Mouse (Mus musculus) liver, embryonic 14.5 days (tissue): Measurements from ENCODE around the gene Gdf5. TPM values are rescaled to one million over a fixed set of nuclear protein-coding genes. Genes with fewer than 3 reads are reported as not detected.

Experiments used
- ATAC-seq: fragments of 200-750 bp; cut with Nextera tagmentation; 2 replicates; pipeline ENCODE4 v1.8.0; 2017; ENCODE audit warnings: moderate number of reproducible peaks, mild to moderate bottlenecking, moderate library complexity; ENCODE audit not compliant: insufficient read depth
- DNase-seq, 3 experiments: peaks; one replicate each; pipeline ENCODE4 v3.0.0-alpha.2; 2012 to 2013; ENCODE audit warnings: low read depth in 3 of 3, low spot score in 3 of 3
- H3K27ac ChIP-seq: fragments of 300-500 bp; sonication (generic); 2 replicates; pipeline ENCODE4 v1.5.1; 2014; ENCODE audit warnings: moderate library complexity, mild to moderate bottlenecking, control low read depth, inconsistent platforms
- H3K27me3 ChIP-seq: fragments of 300-500 bp; sonication (generic); 2 replicates; pipeline ENCODE4 v1.6.1; 2014; ENCODE audit warnings: mild to moderate bottlenecking, low read length, moderate library complexity; ENCODE audit not compliant: control insufficient read depth, insufficient read depth
- H3K36me3 ChIP-seq: fragments of 300-500 bp; sonication (generic); replicated peaks from 2 replicates; pipeline ENCODE4 v1.6.1; 2014; ENCODE audit warnings: low read depth; ENCODE audit not compliant: control insufficient read depth, insufficient read depth
- H3K4me1 ChIP-seq, 2 experiments: fragments of 200-500 bp in 1 of 2; fragments of 300-500 bp in 1 of 2; sonication (generic) in 1 of 2; replicated peaks; 2 replicates each; pipeline ENCODE4 v1.6.1; 2012 to 2014; ENCODE audit warnings: antibody characterized with exemption in 1 of 2, inconsistent platforms in 1 of 2, low read length in 1 of 2; ENCODE audit not compliant: control insufficient read depth in 2 of 2, insufficient read depth in 2 of 2
- H3K4me2 ChIP-seq: fragments of 300-500 bp; sonication (generic); 2 replicates; pipeline ENCODE4 v1.6.1; 2014; ENCODE audit warnings: low read depth, mild to moderate bottlenecking, control low read depth, moderate library complexity
- H3K4me3 ChIP-seq, 2 experiments: fragments of 200-500 bp in 1 of 2; fragments of 300-500 bp in 1 of 2; sonication (generic) in 1 of 2; 2 replicates each; pipeline ENCODE4 v1.5.1; 2012 to 2014; ENCODE audit warnings: low read depth in 2 of 2, low read length in 2 of 2, mild to moderate bottlenecking in 2 of 2, control low read depth in 1 of 2, inconsistent platforms in 1 of 2, moderate library complexity in 1 of 2; ENCODE audit not compliant: insufficient read depth in 1 of 2
- H3K9ac ChIP-seq: fragments of 300-500 bp; sonication (generic); replicated peaks from 2 replicates; pipeline ENCODE4 v1.6.1; 2014; ENCODE audit warnings: mild to moderate bottlenecking, control low read depth, moderate library complexity
- H3K9me3 ChIP-seq: fragments of 300-500 bp; sonication (generic); 2 replicates; pipeline ENCODE4 v1.6.1; 2016; ENCODE audit warnings: low read length, mixed read lengths; ENCODE audit not compliant: control insufficient read depth
- CTCF ChIP-seq: IDR thresholded peaks from 2 replicates; pipeline ENCODE4 v1.5.1; 2016; ENCODE audit warnings: antibody characterized with exemption, low read depth, control low read depth
- EP300 ChIP-seq: IDR thresholded peaks from 2 replicates; pipeline ENCODE4 v1.6.1; 2016; ENCODE audit warnings: antibody characterized with exemption, low read depth
- WGBS: fragments of 180-500 bp; shearing (Covaris S2); extraction: QIAGEN DNeasy Blood & Tissue Kit; methylation state at CpG from one replicate; pipeline ENCODE4 v1.1.7; 2014; ENCODE audit not compliant: insufficient replicate concordance; 5-methylcytosine and 5-hydroxymethylcytosine counted together
- polyA plus RNA-seq, 2 experiments: library from polyadenylated mRNA; depleted of rRNA in 1 of 2; stranded (reverse) in 1 of 2; unstranded in 1 of 2; fragments of >200 nt; fragmentation: Nextera tagmentation in 1 of 2; extraction: Ambion mirVana in 1 of 2; gene quantifications; 2 replicates each; pipeline versions ENCODE4 v1.2.1 to v1.2.3; 2012 to 2014

The Gdf5 gene
- polyA plus RNA-seq, 2 experiments, result 0.09 TPM; not detected in 1

DNA sequence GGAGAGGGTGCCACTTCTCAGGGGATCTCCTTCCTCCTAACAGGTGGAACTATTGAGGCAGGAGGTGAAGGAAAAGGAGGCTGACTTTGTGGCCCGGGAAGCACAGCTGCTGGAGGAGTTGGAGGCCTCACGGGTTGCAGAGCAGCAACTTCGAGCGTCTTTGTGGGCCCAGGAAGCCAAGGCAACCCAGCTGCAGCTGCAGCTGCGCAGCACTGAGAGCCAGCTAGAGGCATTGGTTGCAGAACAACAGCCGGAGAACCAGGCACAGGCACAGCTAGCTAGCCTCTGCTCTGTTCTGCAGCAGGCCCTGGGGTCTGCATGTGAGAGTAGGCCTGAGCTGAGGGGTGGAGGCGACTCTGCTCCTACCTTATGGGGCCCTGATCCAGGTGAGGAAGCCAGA lies 40.6 kb upstream of the Gdf5 start:
- 79% methylated on average over 7 of the region's 7 CpGs for whole genome bisulfite sequencing
- no peak for TF ChIP-seq CTCF
- TF ChIP-seq EP300, result no peak

DNA sequence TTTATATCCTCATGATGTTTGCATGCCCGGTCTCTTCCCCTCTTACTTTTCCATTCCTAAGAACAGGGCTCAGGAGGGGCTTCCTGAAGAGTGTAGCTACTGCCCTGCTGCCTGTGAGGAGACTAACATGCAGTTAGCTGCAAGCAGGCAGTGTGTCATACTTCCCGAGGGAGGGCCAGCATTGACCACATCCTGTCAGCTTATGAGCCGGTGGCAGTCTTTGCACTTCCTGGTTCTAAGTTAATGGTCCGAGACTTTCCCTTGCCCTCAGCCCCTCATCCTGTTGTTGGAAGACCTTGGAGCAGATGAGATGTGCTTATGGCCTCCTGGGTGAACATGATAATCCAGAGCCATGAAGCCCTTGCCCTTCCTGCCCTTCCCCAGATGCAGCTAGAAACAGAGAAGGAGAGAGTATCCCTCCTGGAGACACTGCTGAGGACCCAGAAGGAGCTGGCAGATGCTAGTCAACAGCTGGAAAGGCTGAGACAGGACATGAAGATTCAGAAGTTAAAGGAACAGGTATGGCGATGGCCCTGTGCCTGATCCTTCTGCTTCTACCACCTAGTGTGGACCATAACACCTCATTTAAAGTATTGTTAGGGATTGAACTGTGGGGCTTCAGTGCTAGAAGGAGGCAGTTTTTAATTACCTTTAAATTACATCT lies 34.3 kb upstream of the Gdf5 start:
- H3K4me3 ChIP-seq, result peak overlapping the region in 1 of 2 experiments; percentile 28; a peak in 1 of 4 replicates
- H3K9ac ChIP-seq, result no peak overlapping the region; the same call in 1 of the 2 replicates
- no peaks in the 10 kb centered on the region for H3K9me3 ChIP-seq
- DNase-seq (no peak), ATAC-seq (no peak)
- H3K27ac ChIP-seq, result no peak overlapping the region
- 27% methylated on average over 5 of the region's 5 CpGs for WGBS
- no peak overlapping the region; the same call in 1 of the 2 replicates for H3K4me2 ChIP-seq
- no peaks in the 10 kb centered on the region for H3K27me3 ChIP-seq
- H3K36me3 ChIP-seq, result peaks cover 19% of the 10 kb centered on the region
- H3K4me1 ChIP-seq, result no peaks in the 10 kb centered on the region
- no peak for TF ChIP-seq EP300
- TF ChIP-seq CTCF, result no peak

More for the DNA sequence above, 40.6 kb upstream of the Gdf5 start:
- DNase-seq (no peak), ATAC-seq (no peak)
- no peaks in the 10 kb centered on the region for H3K27me3 ChIP-seq
- H3K4me3 ChIP-seq, result no peak overlapping the region
- H3K4me1 ChIP-seq, result peaks cover 25 to 32% of the 10 kb centered on the region in 2 experiments
- no peak overlapping the region for H3K4me2 ChIP-seq
- H3K36me3 ChIP-seq, result peaks cover 37% of the 10 kb centered on the region
- no peaks in the 10 kb centered on the region for H3K9me3 ChIP-seq
- H3K9ac ChIP-seq, result no peak overlapping the region
- H3K27ac ChIP-seq, result no peak overlapping the region

DNA sequence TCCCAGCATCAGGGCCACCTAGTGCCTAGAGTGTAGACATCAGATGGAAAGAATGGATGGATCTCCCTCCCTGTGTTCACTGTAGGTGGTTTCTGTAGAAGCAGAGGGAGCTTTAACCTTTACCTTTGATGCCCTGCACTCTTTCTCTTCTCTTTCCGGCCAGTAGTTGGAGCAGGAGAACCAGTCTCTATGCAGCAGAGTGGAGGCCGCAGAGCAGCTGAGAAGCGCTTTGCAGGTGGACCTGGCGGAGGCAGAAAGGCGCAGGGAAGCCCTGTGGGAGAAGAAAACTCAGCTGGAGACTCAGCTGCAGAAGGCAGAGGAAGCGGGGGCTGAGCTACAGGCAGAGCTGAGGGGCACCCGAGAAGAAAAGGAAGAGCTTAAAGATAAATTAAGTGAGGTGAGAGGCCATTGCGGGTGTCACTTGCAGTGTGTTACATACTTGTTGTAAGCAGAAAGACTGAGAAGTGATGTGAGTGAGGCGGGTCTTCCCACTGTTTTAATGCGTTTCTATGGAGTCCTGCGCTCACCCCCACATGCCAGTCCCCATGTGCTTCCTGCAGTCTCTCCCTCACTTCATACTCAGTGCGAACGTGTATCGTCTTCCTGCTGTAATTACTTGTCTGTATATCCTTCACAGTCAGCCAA lies 29.0 kb upstream of the Gdf5 start:
- Histone ChIP-seq H3K36me3 (peaks cover 32% of the 10 kb centered on the region), H3K9me3 (no peaks in the 10 kb centered on the region), H3K4me1 (peaks cover 0 to 7% of the 10 kb centered on the region in 2 experiments; a peak in 3 of 4 replicates), H3K27me3 (no peaks in the 10 kb centered on the region), H3K4me3 (no peak overlapping the region), H3K27ac (no peak overlapping the region), H3K9ac (no peak overlapping the region), H3K4me2 (no peak overlapping the region)
- no peak for ATAC-seq
- no peak for DNase-seq
- 76% methylated on average over 14 of the region's 14 CpGs for WGBS
- TF ChIP-seq CTCF (peak; percentile 25), EP300 (no peak)

DNA sequence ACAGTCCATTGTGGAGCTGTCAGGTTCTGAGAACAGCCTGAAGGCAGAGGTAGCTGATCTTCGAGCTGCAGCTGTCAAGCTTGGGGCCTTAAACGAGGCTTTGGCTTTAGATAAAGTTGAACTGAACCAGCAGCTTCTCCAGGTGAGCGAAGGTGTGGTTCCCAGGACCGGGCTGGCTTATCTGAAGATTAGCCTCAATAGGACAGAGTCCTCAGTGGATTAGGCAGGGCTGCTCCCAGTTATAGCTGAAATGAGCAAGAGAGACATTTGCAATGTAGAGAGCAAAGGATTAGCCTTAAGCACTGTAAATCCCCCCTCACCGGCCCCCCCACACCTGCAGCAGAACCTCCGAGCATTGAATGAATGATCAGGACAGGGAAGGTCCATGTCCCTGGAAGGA lies 28.2 kb upstream of the Gdf5 start:
- Histone ChIP-seq H3K36me3 (peaks cover 37% of the 10 kb centered on the region), H3K4me2 (no peak overlapping the region), H3K4me1 (peaks cover 0 to 7% of the 10 kb centered on the region in 2 experiments; a peak in 3 of 4 replicates), H3K27ac (no peak overlapping the region), H3K9me3 (no peaks in the 10 kb centered on the region), H3K4me3 (no peak overlapping the region), H3K27me3 (no peaks in the 10 kb centered on the region), H3K9ac (no peak overlapping the region)
- 0 out of 2 replicates have a peak, but pooled peaks have one; percentile 23 for ATAC-seq
- 53% methylated on average over 6 of the region's 6 CpGs for WGBS
- DNase-seq, result no peak
- TF ChIP-seq EP300 (no peak), CTCF (no peak)

DNA sequence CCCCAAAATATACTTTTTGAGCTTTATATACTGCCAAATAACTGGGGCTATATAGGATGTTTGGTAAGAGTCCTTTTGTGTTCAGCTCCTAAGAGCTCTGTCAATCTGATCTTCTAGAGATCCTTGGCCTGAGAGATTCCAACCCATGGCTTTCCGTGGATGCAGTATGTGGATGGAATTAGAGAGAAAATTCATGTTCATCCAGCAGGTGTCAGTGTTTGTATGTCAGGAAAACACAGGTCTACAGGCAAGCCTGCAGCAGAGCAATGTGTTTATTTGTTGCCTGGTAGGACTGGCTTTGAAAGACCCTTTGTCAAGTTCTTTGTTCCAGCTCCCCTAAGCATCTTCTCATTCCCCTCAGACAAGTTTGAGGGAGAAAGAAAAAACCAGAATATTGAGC lies 17.8 kb upstream of the Gdf5 start:
- Histone ChIP-seq H3K4me2 (no peak overlapping the region), H3K9ac (no peak overlapping the region), H3K27me3 (no peaks in the 10 kb centered on the region), H3K9me3 (no peaks in the 10 kb centered on the region), H3K4me3 (no peak overlapping the region), H3K4me1 (no peaks in the 10 kb centered on the region), H3K27ac (no peak overlapping the region), H3K36me3 (peaks cover 7% of the 10 kb centered on the region)
- peak in 1 of 3 experiments; percentile 32 for DNase-seq
- no peak for ATAC-seq
- no peak for TF ChIP-seq EP300
- peak; percentile 63; the same call in 1 of the 2 replicates for TF ChIP-seq CTCF
- 71% methylated on average over 1 of the region's 1 CpGs for WGBS
